Mouse (Mus musculus) liver, embryonic 14.5 days (tissue): ENCODE results near the gene Ankib1. TPM values are rescaled to one million over a fixed set of nuclear protein-coding genes. Genes with fewer than 3 reads are reported as not detected.

Experiments
- ATAC-seq: fragments of 200-750 bp; cut with Nextera tagmentation; 2 replicates; pipeline ENCODE4 v1.8.0; 2017; ENCODE audit warnings: moderate number of reproducible peaks, mild to moderate bottlenecking, moderate library complexity; ENCODE audit not compliant: insufficient read depth
- DNase-seq, 3 experiments: peaks; one replicate each; pipeline ENCODE4 v3.0.0-alpha.2; 2012 to 2013; ENCODE audit warnings: low read depth in 3 of 3, low spot score in 3 of 3
- H3K27ac ChIP-seq: fragments of 300-500 bp; sonication (generic); 2 replicates; pipeline ENCODE4 v1.5.1; 2014; ENCODE audit warnings: moderate library complexity, mild to moderate bottlenecking, control low read depth, inconsistent platforms
- H3K27me3 ChIP-seq: fragments of 300-500 bp; sonication (generic); 2 replicates; pipeline ENCODE4 v1.6.1; 2014; ENCODE audit warnings: mild to moderate bottlenecking, low read length, moderate library complexity; ENCODE audit not compliant: control insufficient read depth, insufficient read depth
- H3K36me3 ChIP-seq: fragments of 300-500 bp; sonication (generic); replicated peaks from 2 replicates; pipeline ENCODE4 v1.6.1; 2014; ENCODE audit warnings: low read depth; ENCODE audit not compliant: control insufficient read depth, insufficient read depth
- H3K4me1 ChIP-seq, 2 experiments: fragments of 200-500 bp in 1 of 2; fragments of 300-500 bp in 1 of 2; sonication (generic) in 1 of 2; replicated peaks; 2 replicates each; pipeline ENCODE4 v1.6.1; 2012 to 2014; ENCODE audit warnings: antibody characterized with exemption in 1 of 2, inconsistent platforms in 1 of 2, low read length in 1 of 2; ENCODE audit not compliant: control insufficient read depth in 2 of 2, insufficient read depth in 2 of 2
- H3K4me2 ChIP-seq: fragments of 300-500 bp; sonication (generic); 2 replicates; pipeline ENCODE4 v1.6.1; 2014; ENCODE audit warnings: low read depth, mild to moderate bottlenecking, control low read depth, moderate library complexity
- H3K4me3 ChIP-seq, 2 experiments: fragments of 200-500 bp in 1 of 2; fragments of 300-500 bp in 1 of 2; sonication (generic) in 1 of 2; 2 replicates each; pipeline ENCODE4 v1.5.1; 2012 to 2014; ENCODE audit warnings: low read depth in 2 of 2, low read length in 2 of 2, mild to moderate bottlenecking in 2 of 2, control low read depth in 1 of 2, inconsistent platforms in 1 of 2, moderate library complexity in 1 of 2; ENCODE audit not compliant: insufficient read depth in 1 of 2
- H3K9ac ChIP-seq: fragments of 300-500 bp; sonication (generic); replicated peaks from 2 replicates; pipeline ENCODE4 v1.6.1; 2014; ENCODE audit warnings: mild to moderate bottlenecking, control low read depth, moderate library complexity
- H3K9me3 ChIP-seq: fragments of 300-500 bp; sonication (generic); 2 replicates; pipeline ENCODE4 v1.6.1; 2016; ENCODE audit warnings: low read length, mixed read lengths; ENCODE audit not compliant: control insufficient read depth
- CTCF ChIP-seq: IDR thresholded peaks from 2 replicates; pipeline ENCODE4 v1.5.1; 2016; ENCODE audit warnings: antibody characterized with exemption, low read depth, control low read depth
- EP300 ChIP-seq: IDR thresholded peaks from 2 replicates; pipeline ENCODE4 v1.6.1; 2016; ENCODE audit warnings: antibody characterized with exemption, low read depth
- WGBS: fragments of 180-500 bp; shearing (Covaris S2); extraction: QIAGEN DNeasy Blood & Tissue Kit; methylation state at CpG from one replicate; pipeline ENCODE4 v1.1.7; 2014; ENCODE audit not compliant: insufficient replicate concordance; 5-methylcytosine and 5-hydroxymethylcytosine counted together
- polyA plus RNA-seq, 2 experiments: library from polyadenylated mRNA; depleted of rRNA in 1 of 2; stranded (reverse) in 1 of 2; unstranded in 1 of 2; fragments of >200 nt; fragmentation: Nextera tagmentation in 1 of 2; extraction: Ambion mirVana in 1 of 2; gene quantifications; 2 replicates each; pipeline versions ENCODE4 v1.2.1 to v1.2.3; 2012 to 2014

Ankib1 gene
- polyA plus RNA-seq, 2 experiments = 3.1 to 3.8 TPM

DNA sequence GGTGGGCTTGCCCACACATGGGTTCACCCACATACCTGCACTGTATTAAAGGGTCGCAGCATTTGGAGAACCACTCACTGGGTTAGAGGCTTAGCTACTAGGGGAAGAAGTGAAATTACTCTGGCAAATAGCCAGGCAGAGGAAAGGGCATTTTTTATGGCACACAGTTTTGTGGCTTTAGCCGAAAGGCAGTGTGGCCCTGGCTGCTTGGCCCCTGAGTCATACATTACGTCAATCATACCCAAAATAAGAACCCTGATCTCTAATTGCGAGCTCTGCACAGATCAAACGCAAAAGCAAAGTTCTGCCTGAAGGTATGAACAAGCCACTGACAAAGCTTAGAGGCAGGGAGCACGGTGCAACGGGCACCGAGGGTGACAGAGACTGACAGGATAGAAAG, 114.4 kb downstream of the Ankib1 start:
- no peak overlapping the region for H3K27ac ChIP-seq
- H3K4me1 ChIP-seq = no peaks in the 10 kb centered on the region
- H3K9ac ChIP-seq = no peak overlapping the region
- no peak for TF ChIP-seq CTCF
- no peak for TF ChIP-seq EP300
- DNase-seq (no peak), ATAC-seq (no peak)
- H3K4me3 ChIP-seq = no peak overlapping the region
- no peaks in the 10 kb centered on the region for H3K27me3 ChIP-seq
- H3K36me3 ChIP-seq = peaks cover 5% of the 10 kb centered on the region
- H3K4me2 ChIP-seq = no peak overlapping the region
- H3K9me3 ChIP-seq = no peaks in the 10 kb centered on the region
- WGBS = 79% methylated on average over 8 of the region's 8 CpGs

DNA sequence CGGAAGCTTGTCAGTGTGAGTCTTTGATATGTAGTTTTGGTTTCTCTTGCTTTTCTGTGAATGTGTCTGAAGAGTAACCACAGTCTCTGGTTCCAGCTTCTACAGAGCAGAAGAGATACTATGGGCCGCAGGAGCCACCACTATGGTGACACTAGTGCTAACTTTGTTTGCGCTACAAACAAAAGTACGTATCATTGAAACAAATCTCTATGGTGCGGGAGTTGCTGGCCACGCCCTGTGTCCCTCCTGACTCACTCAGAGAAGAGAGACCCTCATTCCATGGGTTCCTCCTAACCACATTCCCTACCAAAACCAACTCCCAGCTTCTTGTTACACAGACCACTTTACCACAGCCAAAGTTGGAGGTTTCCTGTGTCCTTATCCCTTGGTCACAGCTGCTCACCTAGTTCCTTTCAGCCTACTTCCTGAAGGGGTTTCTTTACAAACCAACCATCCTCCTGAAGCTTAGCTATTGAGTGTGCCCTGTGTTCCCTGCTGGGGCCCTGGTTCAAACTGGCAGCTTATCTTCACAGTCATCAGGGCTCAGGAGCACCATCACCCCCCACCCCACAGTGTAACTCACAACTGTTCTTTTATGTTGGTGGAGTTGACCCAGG, 132.7 kb downstream of the Ankib1 start:
- DNase-seq (no peak), ATAC-seq (peak; percentile 62)
- no peak overlapping the region for H3K27ac ChIP-seq
- peaks cover 0 to 8% of the 10 kb centered on the region in 2 experiments; a peak in 2 of 4 replicates for H3K4me1 ChIP-seq
- H3K9me3 ChIP-seq = no peaks in the 10 kb centered on the region
- no peak overlapping the region for H3K4me2 ChIP-seq
- 15% methylated on average over 6 of the region's 6 CpGs for WGBS
- H3K9ac ChIP-seq = no peak overlapping the region
- TF ChIP-seq EP300 (no peak), CTCF (no peak)
- no peak overlapping the region for H3K4me3 ChIP-seq
- no peaks in the 10 kb centered on the region for H3K27me3 ChIP-seq
- H3K36me3 ChIP-seq = no peaks in the 10 kb centered on the region

DNA sequence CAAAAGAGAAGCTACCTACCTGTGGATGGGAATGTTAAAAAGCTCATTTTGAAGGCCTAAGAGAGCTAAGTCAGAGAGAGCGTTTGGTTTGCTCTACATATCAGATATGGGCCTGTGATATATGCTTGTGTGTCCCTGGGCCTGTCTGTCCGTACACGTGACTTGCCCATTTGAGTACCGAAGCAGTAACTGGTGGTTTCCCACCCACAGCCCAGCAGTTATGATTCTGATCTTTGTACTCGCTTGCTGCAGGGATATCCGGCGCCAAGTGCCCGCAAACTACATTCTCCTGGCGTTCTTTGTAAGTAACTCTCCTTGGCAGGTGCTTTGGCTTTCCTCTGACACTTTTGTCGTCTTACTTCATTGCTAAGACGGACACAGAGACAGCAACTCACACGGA, 136.1 kb downstream of the Ankib1 start:
- peaks cover 0 to 8% of the 10 kb centered on the region in 2 experiments; a peak in 2 of 4 replicates for H3K4me1 ChIP-seq
- no peaks in the 10 kb centered on the region for H3K9me3 ChIP-seq
- DNase-seq (no peak), ATAC-seq (no peak)
- TF ChIP-seq CTCF = no peak
- no peak for TF ChIP-seq EP300
- no peak overlapping the region for H3K4me2 ChIP-seq
- H3K27me3 ChIP-seq = no peaks in the 10 kb centered on the region
- no peaks in the 10 kb centered on the region for H3K36me3 ChIP-seq
- H3K27ac ChIP-seq = no peak overlapping the region
- H3K4me3 ChIP-seq = no peak overlapping the region
- WGBS = 49% methylated on average over 12 of the region's 12 CpGs
- H3K9ac ChIP-seq = no peak overlapping the region

GRCm38 (mm10) chr5:3665225-3665624, 137.5 kb downstream of the Ankib1 start:
- Histone ChIP-seq H3K4me2 (no peak overlapping the region), H3K9ac (no peak overlapping the region), H3K4me1 (peaks cover 0 to 7% of the 10 kb centered on the region in 2 experiments; a peak in 2 of 4 replicates), H3K27ac (no peak overlapping the region), H3K9me3 (no peaks in the 10 kb centered on the region), H3K27me3 (no peaks in the 10 kb centered on the region), H3K36me3 (no peaks in the 10 kb centered on the region), H3K4me3 (no peak overlapping the region)
- WGBS = 68% methylated on average over 2 of the region's 2 CpGs
- no peak for ATAC-seq
- DNase-seq = no peak
- TF ChIP-seq CTCF (no peak), EP300 (no peak)

DNA sequence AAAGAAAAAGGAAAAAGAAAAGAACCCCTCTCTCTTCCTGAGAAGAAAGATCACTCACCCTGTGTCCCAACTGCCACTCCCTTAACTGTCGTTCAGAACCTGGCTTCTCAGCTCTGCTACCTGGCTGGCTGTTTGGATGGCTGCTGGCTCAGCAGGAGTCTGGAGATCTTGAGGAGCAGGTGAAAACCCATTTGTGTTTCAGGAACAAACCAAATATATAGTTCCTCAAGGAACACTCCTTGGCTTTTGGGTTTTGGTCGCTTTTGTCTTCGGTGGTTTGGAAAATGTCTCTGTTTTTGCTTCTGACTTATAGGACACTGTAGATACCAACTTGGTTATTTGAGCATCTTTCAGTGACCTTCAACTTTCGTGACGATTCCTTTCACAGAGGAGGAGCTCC, 145.6 kb downstream of the Ankib1 start, which contains the start of gene Gatad1:
Gene Gatad1 (minus strand): TSS at position 101 of the 400 bp plus-strand sequence.
- WGBS = 72% methylated on average over 5 of the region's 5 CpGs
- no peaks in the 10 kb centered on the region for H3K9me3 ChIP-seq
- no peak within 1 kb of the TSS for H3K27ac ChIP-seq
- H3K27me3 ChIP-seq = no peaks in the 10 kb centered on the region
- no peaks in the 10 kb centered on the region for H3K36me3 ChIP-seq
- H3K9ac ChIP-seq = no peak within 1 kb of the TSS
- no peaks in the 10 kb centered on the region for H3K4me1 ChIP-seq
- no peak for TF ChIP-seq CTCF
- no peak for TF ChIP-seq EP300
- no peak for DNase-seq
- no peak within 1 kb of the TSS for H3K4me2 ChIP-seq
- ATAC-seq = no peak
- no peak within 1 kb of the TSS for H3K4me3 ChIP-seq
